Mouse (Mus musculus) heart, embryonic 15.5 days (tissue): ENCODE measurements around the gene AI854703. TPM values are rescaled to one million over a fixed set of nuclear protein-coding genes. Genes with fewer than 3 reads are reported as not detected.
A peak's percentile ranks its signal among the peaks of the same experiment; 100 is the strongest.
"Not testable (repeated sequence)": the region's sequence is repeated elsewhere in the genome, so short reads cannot be mapped to it uniquely, and the experiment has no call there.

Experiments used
- ATAC-seq: fragments of 200-750 bp; cut with Nextera tagmentation; replicated peaks from 2 replicates; pipeline ENCODE4 v1.8.0; 2017; ENCODE audit warnings: low read depth, moderate TSS enrichment; ENCODE audit not compliant: insufficient number of reproducible peaks, insufficient read depth, low FRiP score
- H3K27ac ChIP-seq: fragments of 300-500 bp; sonication (generic); 2 replicates; pipeline ENCODE4 v1.5.1; 2015; ENCODE audit warnings: mild to moderate bottlenecking, inconsistent platforms
- H3K27me3 ChIP-seq: fragments of 300-500 bp; sonication (generic); 2 replicates; pipeline ENCODE4 v1.6.1; 2015; ENCODE audit warnings: inconsistent platforms
- H3K36me3 ChIP-seq: fragments of 300-500 bp; sonication (generic); 2 replicates; pipeline ENCODE4 v1.6.1; 2015; ENCODE audit warnings: mild to moderate bottlenecking, inconsistent platforms
- H3K4me1 ChIP-seq: fragments of 300-500 bp; sonication (generic); replicated peaks from 2 replicates; pipeline ENCODE4 v1.6.1; 2015; ENCODE audit warnings: inconsistent platforms
- H3K4me2 ChIP-seq: fragments of 300-500 bp; sonication (generic); 2 replicates; pipeline ENCODE4 v1.6.1; 2015; ENCODE audit warnings: inconsistent platforms, mild to moderate bottlenecking, moderate library complexity
- H3K4me3 ChIP-seq: fragments of 300-500 bp; sonication (generic); 2 replicates; pipeline ENCODE4 v1.5.1; 2015; ENCODE audit warnings: mild to moderate bottlenecking, inconsistent platforms
- H3K9ac ChIP-seq: fragments of 300-500 bp; sonication (generic); 2 replicates; pipeline ENCODE4 v1.6.1; 2015; ENCODE audit warnings: mild to moderate bottlenecking, inconsistent platforms
- H3K9me3 ChIP-seq: fragments of 300-500 bp; sonication (generic); replicated peaks from 2 replicates; pipeline ENCODE4 v1.6.1; 2016; ENCODE audit warnings: inconsistent platforms
- WGBS: fragments of 180-500 bp; shearing (Covaris S2); methylation state at CpG from one replicate; pipeline ENCODE4 v1.1.7; 2015; ENCODE audit warnings: mixed read lengths; 5-methylcytosine and 5-hydroxymethylcytosine counted together
- polyA plus RNA-seq: library from polyadenylated mRNA; unstranded; fragments of >200 nt; fragmentation: Nextera tagmentation; extraction: Ambion mirVana; gene quantifications from 2 replicates; pipeline ENCODE4 v1.2.1, GENCODE M21; 2015

Gene AI854703
- polyA plus RNA-seq, 1 experiment from 2014 or later, result 0.94 TPM

- no peak overlapping the region for H3K4me3 ChIP-seq
- no peak for ATAC-seq
- no peaks in the 10 kb centered on the region for H3K27me3 ChIP-seq
- H3K4me1 ChIP-seq, result no peaks in the 10 kb centered on the region
- 91% methylated on average over 30 of the region's 30 CpGs for WGBS
- no peaks in the 10 kb centered on the region for H3K9me3 ChIP-seq
- no peak overlapping the region for H3K4me2 ChIP-seq
- no peak overlapping the region for H3K27ac ChIP-seq
- peaks cover 24% of the 10 kb centered on the region for H3K36me3 ChIP-seq
- H3K9ac ChIP-seq, result no peak overlapping the region
Measured at GRCm38 (mm10) chr6:48620031-48620430, 6.5 kb upstream of the AI854703 start.

GRCm38 (mm10) chr6:48622186-48622843 is 4.2 kb upstream of the AI854703 start:
- peaks cover 21% of the 10 kb centered on the region for H3K36me3 ChIP-seq
- 82% methylated on average over 8 of the region's 8 CpGs for WGBS
- H3K4me3 ChIP-seq, ATAC-seq, H3K27ac ChIP-seq, H3K9me3 ChIP-seq, H3K27me3 ChIP-seq, H3K4me2 ChIP-seq, H3K9ac ChIP-seq, H3K4me1 ChIP-seq: not testable (repeated sequence)

GRCm38 (mm10) chr6:48623460-48623859 is 3.1 kb upstream of the AI854703 start:
- peaks cover 21% of the 10 kb centered on the region for H3K36me3 ChIP-seq
- peaks cover 9% of the 10 kb centered on the region for H3K27me3 ChIP-seq

GRCm38 (mm10) chr6:48626984-48627383 is 420 bp downstream of the AI854703 start:
- Histone ChIP-seq H3K27ac (no peak overlapping the region), H3K4me3 (peak overlapping the region; percentile 56), H3K4me2 (peak overlapping the region; percentile 93), H3K27me3 (peaks cover 23% of the 10 kb centered on the region), H3K4me1 (peaks cover 24% of the 10 kb centered on the region), H3K9me3 (no peaks in the 10 kb centered on the region), H3K36me3 (no peaks in the 10 kb centered on the region), H3K9ac (peak overlapping the region; percentile 54)
- under 1% methylated on average over 32 of the region's 32 CpGs for WGBS
- 0 out of 2 replicates have a peak, but pooled peaks have one; percentile 24 for ATAC-seq

More at GRCm38 (mm10) chr6:48623460-48623859, 3.1 kb upstream of the AI854703 start:
- no peaks in the 10 kb centered on the region for H3K9me3 ChIP-seq
- H3K4me2 ChIP-seq, result no peak overlapping the region
- 38% methylated on average over 1 of the region's 1 CpGs for WGBS
- ATAC-seq, result no peak
- H3K9ac ChIP-seq, result no peak overlapping the region
- no peak overlapping the region for H3K27ac ChIP-seq
- H3K4me3 ChIP-seq, result no peak overlapping the region
- H3K4me1 ChIP-seq, result peaks cover 12% of the 10 kb centered on the region

- Histone ChIP-seq H3K4me1 (peaks cover 24% of the 10 kb centered on the region), H3K9me3 (no peaks in the 10 kb centered on the region), H3K4me2 (peak overlapping the region; percentile 93), H3K27ac (no peak overlapping the region), H3K4me3 (peak overlapping the region; percentile 56), H3K9ac (peak overlapping the region; percentile 54; the same call in 1 of the 2 replicates), H3K36me3 (no peaks in the 10 kb centered on the region), H3K27me3 (peaks cover 23% of the 10 kb centered on the region)
- WGBS, result 6% methylated on average over 7 of the region's 7 CpGs
- ATAC-seq, result no peak
Measured at GRCm38 (mm10) chr6:48627511-48627924, 954 bp downstream of the AI854703 start.

GRCm38 (mm10) chr6:48628377-48628776 is 1.8 kb downstream of the AI854703 start:
- WGBS, result 75% methylated on average over 3 of the region's 3 CpGs
- peaks cover 23% of the 10 kb centered on the region for H3K27me3 ChIP-seq
- no peak for ATAC-seq
- H3K36me3 ChIP-seq, result no peaks in the 10 kb centered on the region
- H3K4me1 ChIP-seq, result peaks cover 24% of the 10 kb centered on the region
- H3K9ac ChIP-seq, result no peak overlapping the region
- H3K27ac ChIP-seq, result no peak overlapping the region
- H3K4me2 ChIP-seq, result no peak overlapping the region
- no peaks in the 10 kb centered on the region for H3K9me3 ChIP-seq
- no peak overlapping the region; the same call in 1 of the 2 replicates for H3K4me3 ChIP-seq

GRCm38 (mm10) chr6:48628808-48629660 is 2.5 kb downstream of the AI854703 start:
- H3K4me2 ChIP-seq, result peak overlapping the region; percentile 88
- peak; percentile 14 for ATAC-seq
- no peak overlapping the region for H3K27ac ChIP-seq
- peaks cover 23% of the 10 kb centered on the region for H3K27me3 ChIP-seq
- H3K9ac ChIP-seq, result peak overlapping the region; percentile 43
- WGBS, result 9% methylated on average over 54 of the region's 54 CpGs
- H3K9me3 ChIP-seq, result no peaks in the 10 kb centered on the region
- H3K4me3 ChIP-seq, result peak overlapping the region; percentile 46
- H3K36me3 ChIP-seq, result no peaks in the 10 kb centered on the region
- peaks cover 24% of the 10 kb centered on the region for H3K4me1 ChIP-seq

GRCm38 (mm10) chr6:48629661-48630034 is 3.1 kb downstream of the AI854703 start:
- H3K4me2 ChIP-seq, result peak overlapping the region; percentile 88
- WGBS, result 21% methylated on average over 13 of the region's 13 CpGs
- H3K36me3 ChIP-seq, result no peaks in the 10 kb centered on the region
- H3K4me3 ChIP-seq, result peak overlapping the region; percentile 46
- H3K9ac ChIP-seq, result peak overlapping the region; percentile 43
- H3K27me3 ChIP-seq, result peaks cover 23% of the 10 kb centered on the region
- peaks cover 24% of the 10 kb centered on the region for H3K4me1 ChIP-seq
- ATAC-seq, result no peak
- no peak overlapping the region for H3K27ac ChIP-seq
- H3K9me3 ChIP-seq, result no peaks in the 10 kb centered on the region

- H3K4me3 ChIP-seq, result no peak overlapping the region
- no peak overlapping the region for H3K4me2 ChIP-seq
- H3K27me3 ChIP-seq, result peaks cover 23% of the 10 kb centered on the region
- no peaks in the 10 kb centered on the region for H3K9me3 ChIP-seq
- no peak for ATAC-seq
- no peak overlapping the region for H3K9ac ChIP-seq
- H3K36me3 ChIP-seq, result no peaks in the 10 kb centered on the region
- no peak overlapping the region for H3K27ac ChIP-seq
- 76% methylated on average over 8 of the region's 8 CpGs for WGBS
- H3K4me1 ChIP-seq, result peaks cover 24% of the 10 kb centered on the region
Measured at GRCm38 (mm10) chr6:48630831-48631230, 4.3 kb downstream of the AI854703 start.

- H3K9me3 ChIP-seq, result no peaks in the 10 kb centered on the region
- 77% methylated on average over 2 of the region's 2 CpGs for WGBS
- peaks cover 10% of the 10 kb centered on the region for H3K4me1 ChIP-seq
- H3K27me3 ChIP-seq, result peaks cover 4% of the 10 kb centered on the region; the same call in 1 of the 2 replicates
- H3K27ac ChIP-seq, result no peak overlapping the region
- ATAC-seq, result no peak
- H3K4me3 ChIP-seq, result no peak overlapping the region
- H3K4me2 ChIP-seq, result no peak overlapping the region
- no peaks in the 10 kb centered on the region for H3K36me3 ChIP-seq
- H3K9ac ChIP-seq, result no peak overlapping the region
Measured at GRCm38 (mm10) chr6:48635105-48635504, 8.5 kb downstream of the AI854703 start.

GRCm38 (mm10) chr6:48636515-48636914 is 10.0 kb downstream of the AI854703 start:
- no peaks in the 10 kb centered on the region for H3K36me3 ChIP-seq
- H3K4me3 ChIP-seq, result no peak overlapping the region
- H3K4me1 ChIP-seq, result peaks cover 10% of the 10 kb centered on the region
- no peak overlapping the region for H3K27ac ChIP-seq
- no peaks in the 10 kb centered on the region for H3K27me3 ChIP-seq
- H3K9me3 ChIP-seq, result no peaks in the 10 kb centered on the region
- no peak overlapping the region for H3K4me2 ChIP-seq
- WGBS, result 36% methylated on average over 6 of the region's 6 CpGs
- no peak overlapping the region for H3K9ac ChIP-seq
- ATAC-seq, result no peak
